Mouse (Mus musculus): ENCODE data around the gene Baiap3. TPM values are rescaled to one million over a fixed set of nuclear protein-coding genes. Genes with fewer than 3 reads are reported as not detected.

The Baiap3 gene
- 7.9 and 22.5 TPM in 2 replicates for polyA plus RNA-seq (2015; fragmentation: Nextera tagmentation; extraction: Ambion mirVana)

DNA sequence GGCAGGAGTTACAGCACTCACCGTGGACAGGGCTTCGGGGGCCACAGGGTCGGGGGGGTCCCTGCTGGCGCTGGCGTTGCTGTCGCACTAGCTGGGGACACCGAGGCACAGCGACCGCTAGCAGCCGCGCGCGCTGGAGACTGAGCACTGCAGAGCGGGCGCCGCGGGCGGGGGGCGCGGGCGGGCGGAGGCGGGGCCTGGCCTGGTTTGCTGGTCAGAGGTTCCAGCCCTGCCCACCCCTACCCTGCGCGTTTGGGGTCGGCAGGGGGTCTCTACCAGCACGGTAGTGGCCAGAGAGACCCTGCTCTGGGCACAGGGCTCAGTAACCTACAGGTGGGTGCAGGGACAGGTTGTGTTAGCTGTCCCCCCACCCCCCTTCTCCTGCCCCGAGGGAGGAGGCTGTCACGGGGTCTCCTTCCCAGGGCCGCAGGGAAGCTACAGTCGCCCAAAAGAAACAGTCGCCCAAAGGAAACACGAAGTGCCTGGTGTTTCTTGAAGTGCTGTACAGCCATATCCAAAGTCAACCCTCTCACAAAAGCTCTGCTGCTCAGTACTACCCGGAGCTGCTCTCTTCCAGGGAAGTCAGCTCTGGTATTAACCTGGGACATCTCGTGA is at the start of gene Baiap3:
Baiap3 (minus strand) TSS at position 225 of the 615 bp plus-strand sequence.
- WGBS, result 3% methylated on average over 35 of the region's 35 CpGs
- no peak within 1 kb of the TSS for H3K27ac ChIP-seq (ENCODE audit: low read length)
- H3K36me3 ChIP-seq (ENCODE audit: control insufficient read depth, insufficient read depth), result peaks cover 6% of the 10 kb centered on the region; the same call in 1 of the 2 replicates
- H3K9me3 ChIP-seq (ENCODE audit: control insufficient read depth, low read length), result no peaks in the 10 kb centered on the region
- peak within 1 kb of the TSS; percentile 14 for H3K4me3 ChIP-seq (replicated peaks; ENCODE audit: low read length)
- peak; percentile 37 for ATAC-seq
- peak within 1 kb of the TSS; percentile 44 for H3K4me2 ChIP-seq (ENCODE audit: low read length)
- H3K27me3 ChIP-seq (replicated peaks; ENCODE audit: control insufficient read depth, insufficient read depth, low read length), result peaks cover 14% of the 10 kb centered on the region
- H3K4me1 ChIP-seq (replicated peaks; ENCODE audit: control insufficient read depth, insufficient read depth, low read length), result peaks cover 29% of the 10 kb centered on the region
- H3K9ac ChIP-seq (replicated peaks; ENCODE audit: low read depth, low read length), result peak within 1 kb of the TSS; percentile 41; the same call in 1 of the 2 replicates

DNA sequence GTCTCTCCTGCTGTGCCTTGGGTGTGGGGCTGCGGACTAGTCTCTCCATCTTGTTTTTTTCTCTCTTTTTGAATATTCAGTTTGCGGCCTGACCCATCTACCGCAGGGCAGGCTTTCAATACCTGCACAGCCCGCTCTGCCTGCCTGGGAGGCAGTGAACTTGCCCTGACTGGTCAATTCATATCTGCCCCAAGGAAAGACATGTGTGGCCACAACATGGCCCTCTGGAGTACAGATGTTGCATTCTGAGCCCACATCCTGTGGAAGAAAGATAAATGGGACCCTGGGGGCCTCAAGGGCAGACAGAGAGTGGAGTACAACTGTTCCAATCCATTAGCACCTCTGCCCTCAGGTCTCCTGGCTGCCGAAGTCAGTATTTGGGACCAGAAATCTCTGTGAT is 41.9 kb upstream of the Baiap3 start, which contains the start of gene Prss34:
Prss34 (plus strand) TSS at position 301 of the 400 bp plus-strand sequence.
- no peak within 1 kb of the TSS for H3K27ac ChIP-seq (ENCODE audit: low read length)
- no peak within 1 kb of the TSS for H3K4me2 ChIP-seq (ENCODE audit: low read length)
- no peak within 1 kb of the TSS for H3K4me3 ChIP-seq (replicated peaks; ENCODE audit: low read length)
- ATAC-seq, result no peak
- H3K9ac ChIP-seq (replicated peaks; ENCODE audit: low read depth, low read length), result no peak within 1 kb of the TSS
- no peaks in the 10 kb centered on the region for H3K9me3 ChIP-seq (ENCODE audit: control insufficient read depth, low read length)
- 88% methylated on average over 5 of the region's 5 CpGs for WGBS
- no peaks in the 10 kb centered on the region for H3K4me1 ChIP-seq (replicated peaks; ENCODE audit: control insufficient read depth, insufficient read depth, low read length)
- H3K27me3 ChIP-seq (replicated peaks; ENCODE audit: control insufficient read depth, insufficient read depth, low read length), result no peaks in the 10 kb centered on the region
- no peaks in the 10 kb centered on the region for H3K36me3 ChIP-seq (ENCODE audit: control insufficient read depth, insufficient read depth)

DNA sequence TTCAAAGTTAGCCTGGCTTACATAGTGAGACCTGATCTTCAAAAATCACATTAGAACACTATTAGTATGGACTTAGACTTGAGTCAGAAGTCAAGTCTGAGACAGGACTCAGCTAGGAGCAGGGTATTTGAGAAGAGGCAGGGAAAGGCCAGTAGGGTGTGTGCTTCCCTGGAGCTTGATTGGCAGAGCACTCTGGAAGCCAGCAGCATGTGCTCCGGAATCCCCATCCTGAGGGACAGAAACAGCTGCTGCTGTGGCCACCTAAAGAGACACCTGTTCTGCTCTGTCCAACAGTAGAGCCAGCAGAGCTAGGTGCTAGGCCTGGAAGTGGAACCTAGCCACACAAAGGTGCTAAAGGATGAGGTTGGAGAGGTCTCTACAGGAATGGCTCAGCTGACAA is 37.9 kb upstream of the Baiap3 start:
- H3K9ac ChIP-seq (replicated peaks; ENCODE audit: low read depth, low read length), result no peak overlapping the region
- 47% methylated on average over 1 of the region's 1 CpGs for WGBS
- no peak overlapping the region for H3K4me2 ChIP-seq (ENCODE audit: low read length)
- H3K27me3 ChIP-seq (replicated peaks; ENCODE audit: control insufficient read depth, insufficient read depth, low read length), result no peaks in the 10 kb centered on the region
- no peaks in the 10 kb centered on the region for H3K36me3 ChIP-seq (ENCODE audit: control insufficient read depth, insufficient read depth)
- H3K9me3 ChIP-seq (ENCODE audit: control insufficient read depth, low read length), result no peaks in the 10 kb centered on the region
- H3K4me3 ChIP-seq (replicated peaks; ENCODE audit: low read length), result no peak overlapping the region
- H3K27ac ChIP-seq (ENCODE audit: low read length), result no peak overlapping the region
- no peak for ATAC-seq
- no peaks in the 10 kb centered on the region for H3K4me1 ChIP-seq (replicated peaks; ENCODE audit: control insufficient read depth, insufficient read depth, low read length)

DNA sequence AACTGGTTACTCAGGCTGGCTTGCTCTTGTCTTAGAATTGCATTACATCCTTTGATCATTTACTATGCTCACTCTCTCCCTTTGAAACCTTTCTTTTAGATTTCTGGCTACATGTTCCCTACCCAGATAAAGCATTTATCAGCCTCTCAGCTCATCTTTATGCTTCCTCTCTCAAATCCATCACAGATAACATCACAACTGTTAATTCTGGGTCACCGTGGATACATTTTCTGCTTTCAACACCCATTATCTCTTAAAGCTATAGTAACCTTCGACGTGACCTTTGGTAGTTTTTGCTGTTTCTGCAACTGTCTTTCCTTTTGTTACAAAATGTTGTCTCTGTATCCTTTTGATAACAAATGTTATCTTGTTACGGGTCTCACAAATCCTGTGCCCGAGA is 37.3 kb upstream of the Baiap3 start:
- no peak for ATAC-seq
- Histone ChIP-seq H3K27ac (ENCODE audit: low read length) (no peak overlapping the region), H3K4me2 (ENCODE audit: low read length) (no peak overlapping the region), H3K9me3 (ENCODE audit: control insufficient read depth, low read length) (no peaks in the 10 kb centered on the region), H3K4me1 (replicated peaks; ENCODE audit: control insufficient read depth, insufficient read depth, low read length) (no peaks in the 10 kb centered on the region), H3K36me3 (ENCODE audit: control insufficient read depth, insufficient read depth) (no peaks in the 10 kb centered on the region), H3K4me3 (replicated peaks; ENCODE audit: low read length) (no peak overlapping the region), H3K27me3 (replicated peaks; ENCODE audit: control insufficient read depth, insufficient read depth, low read length) (no peaks in the 10 kb centered on the region), H3K9ac (replicated peaks; ENCODE audit: low read depth, low read length) (no peak overlapping the region)
- 86% methylated on average over 5 of the region's 5 CpGs for WGBS

DNA sequence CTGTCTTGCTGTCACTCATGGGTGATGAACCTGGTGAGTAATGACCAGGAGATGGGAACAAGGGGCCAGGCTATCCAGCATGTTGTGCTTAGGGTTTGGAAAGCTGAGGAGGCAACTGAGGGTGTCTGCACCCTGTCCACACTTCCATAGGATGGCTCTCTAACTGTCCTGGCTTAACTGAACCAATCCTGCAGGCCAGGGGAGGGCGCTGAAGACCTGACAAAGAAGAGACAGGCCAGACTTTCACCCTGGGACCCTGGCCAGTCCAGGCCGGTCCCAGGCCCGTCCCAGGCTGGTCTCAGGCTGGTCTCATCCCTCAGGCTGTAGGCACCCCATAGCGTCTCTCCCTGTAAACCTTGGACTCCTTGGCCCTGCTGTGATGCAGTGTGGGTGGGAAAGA is 34.2 kb upstream of the Baiap3 start:
- no peak for ATAC-seq
- no peaks in the 10 kb centered on the region for H3K9me3 ChIP-seq (ENCODE audit: control insufficient read depth, low read length)
- no peaks in the 10 kb centered on the region for H3K36me3 ChIP-seq (ENCODE audit: control insufficient read depth, insufficient read depth)
- no peaks in the 10 kb centered on the region for H3K27me3 ChIP-seq (replicated peaks; ENCODE audit: control insufficient read depth, insufficient read depth, low read length)
- H3K9ac ChIP-seq (replicated peaks; ENCODE audit: low read depth, low read length), result no peak overlapping the region
- 27% methylated on average over 4 of the region's 4 CpGs for WGBS
- no peaks in the 10 kb centered on the region for H3K4me1 ChIP-seq (replicated peaks; ENCODE audit: control insufficient read depth, insufficient read depth, low read length)
- H3K4me2 ChIP-seq (ENCODE audit: low read length), result no peak overlapping the region
- H3K27ac ChIP-seq (ENCODE audit: low read length), result no peak overlapping the region
- no peak overlapping the region for H3K4me3 ChIP-seq (replicated peaks; ENCODE audit: low read length)

DNA sequence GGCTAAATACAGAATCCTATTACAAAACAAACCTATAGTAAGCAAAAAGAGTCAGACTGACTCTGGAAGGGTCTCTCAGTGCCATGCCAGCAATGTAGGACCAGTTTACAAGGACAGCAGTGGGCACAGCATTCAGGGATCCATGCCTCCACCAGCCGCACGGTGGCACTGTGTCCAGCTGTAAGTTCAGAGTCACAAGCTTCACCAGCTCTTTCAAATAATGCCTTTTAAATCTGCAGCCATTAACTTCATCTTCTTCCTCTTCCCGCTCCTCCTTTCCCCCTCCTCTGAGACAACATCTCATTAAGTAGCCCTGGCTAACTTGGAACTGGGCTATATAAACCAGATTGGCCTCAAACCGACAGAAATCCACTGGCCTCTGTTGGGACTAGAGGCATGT is 32.7 kb upstream of the Baiap3 start:
- no peak overlapping the region for H3K4me2 ChIP-seq (ENCODE audit: low read length)
- no peaks in the 10 kb centered on the region for H3K36me3 ChIP-seq (ENCODE audit: control insufficient read depth, insufficient read depth)
- no peak overlapping the region for H3K9ac ChIP-seq (replicated peaks; ENCODE audit: low read depth, low read length)
- ATAC-seq, result no peak
- H3K4me3 ChIP-seq (replicated peaks; ENCODE audit: low read length), result no peak overlapping the region
- no peaks in the 10 kb centered on the region for H3K9me3 ChIP-seq (ENCODE audit: control insufficient read depth, low read length)
- H3K4me1 ChIP-seq (replicated peaks; ENCODE audit: control insufficient read depth, insufficient read depth, low read length), result no peaks in the 10 kb centered on the region
- H3K27ac ChIP-seq (ENCODE audit: low read length), result no peak overlapping the region
- no peaks in the 10 kb centered on the region for H3K27me3 ChIP-seq (replicated peaks; ENCODE audit: control insufficient read depth, insufficient read depth, low read length)
- 27% methylated on average over 4 of the region's 4 CpGs for WGBS

DNA sequence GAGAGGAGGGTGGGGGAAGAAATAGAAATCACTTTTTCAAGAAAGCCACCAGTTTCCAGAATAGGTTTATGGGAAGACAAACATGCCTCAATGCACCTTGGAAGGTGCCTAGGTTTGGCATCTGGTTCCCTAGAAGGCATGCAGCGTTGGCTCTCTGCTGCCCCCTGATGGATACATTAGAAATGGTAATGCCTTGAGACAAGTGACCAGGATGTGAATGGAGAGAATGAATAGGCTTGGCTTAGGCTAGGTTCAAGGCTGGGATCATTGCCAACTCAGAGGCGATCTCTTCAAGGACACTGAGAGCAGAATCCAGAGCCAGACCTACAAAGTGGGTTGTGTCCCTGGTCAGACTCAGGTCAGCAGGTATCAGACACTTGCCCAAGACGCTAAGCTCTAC is 28.9 kb upstream of the Baiap3 start:
- Histone ChIP-seq H3K36me3 (ENCODE audit: control insufficient read depth, insufficient read depth) (no peaks in the 10 kb centered on the region), H3K4me3 (replicated peaks; ENCODE audit: low read length) (no peak overlapping the region), H3K9me3 (ENCODE audit: control insufficient read depth, low read length) (0 out of 2 replicates have a peak, but pooled peaks cover 4% of the 10 kb centered on the region), H3K27ac (ENCODE audit: low read length) (no peak overlapping the region), H3K27me3 (replicated peaks; ENCODE audit: control insufficient read depth, insufficient read depth, low read length) (no peaks in the 10 kb centered on the region), H3K4me2 (ENCODE audit: low read length) (no peak overlapping the region), H3K9ac (replicated peaks; ENCODE audit: low read depth, low read length) (no peak overlapping the region), H3K4me1 (replicated peaks; ENCODE audit: control insufficient read depth, insufficient read depth, low read length) (no peaks in the 10 kb centered on the region)
- WGBS, result 23% methylated on average over 3 of the region's 3 CpGs
- ATAC-seq, result no peak

DNA sequence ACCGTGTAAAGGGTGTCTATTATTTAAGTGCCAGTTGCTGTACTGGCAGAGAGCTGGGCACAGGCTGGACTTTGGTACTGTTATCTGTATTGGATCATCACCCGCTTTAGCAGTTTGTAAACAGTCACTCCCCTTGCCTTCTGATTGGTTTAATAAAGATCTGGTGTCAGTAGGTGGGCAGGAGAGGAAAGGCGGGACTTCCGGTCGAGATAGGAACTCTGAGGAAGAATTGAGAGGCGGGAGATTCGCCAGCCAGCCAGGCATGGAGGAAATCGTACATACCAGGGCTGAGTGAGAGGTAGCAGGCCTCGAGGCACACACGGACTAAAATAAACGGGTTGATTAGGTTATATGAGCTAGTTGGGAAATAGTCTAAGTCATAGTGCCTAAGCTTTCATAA is 26.0 kb upstream of the Baiap3 start:
- no peak overlapping the region for H3K4me3 ChIP-seq (replicated peaks; ENCODE audit: low read length)
- H3K9me3 ChIP-seq (ENCODE audit: control insufficient read depth, low read length), result 0 out of 2 replicates have a peak, but pooled peaks cover 4% of the 10 kb centered on the region
- H3K27me3 ChIP-seq (replicated peaks; ENCODE audit: control insufficient read depth, insufficient read depth, low read length), result 0 out of 2 replicates have a peak, but pooled peaks cover 4% of the 10 kb centered on the region
- H3K36me3 ChIP-seq (ENCODE audit: control insufficient read depth, insufficient read depth), result no peaks in the 10 kb centered on the region
- ATAC-seq, result no peak
- no peak overlapping the region for H3K9ac ChIP-seq (replicated peaks; ENCODE audit: low read depth, low read length)
- 50% methylated on average over 11 of the region's 11 CpGs for WGBS
- H3K4me2 ChIP-seq (ENCODE audit: low read length), result no peak overlapping the region
- H3K27ac ChIP-seq (ENCODE audit: low read length), result no peak overlapping the region
- H3K4me1 ChIP-seq (replicated peaks; ENCODE audit: control insufficient read depth, insufficient read depth, low read length), result no peaks in the 10 kb centered on the region

DNA sequence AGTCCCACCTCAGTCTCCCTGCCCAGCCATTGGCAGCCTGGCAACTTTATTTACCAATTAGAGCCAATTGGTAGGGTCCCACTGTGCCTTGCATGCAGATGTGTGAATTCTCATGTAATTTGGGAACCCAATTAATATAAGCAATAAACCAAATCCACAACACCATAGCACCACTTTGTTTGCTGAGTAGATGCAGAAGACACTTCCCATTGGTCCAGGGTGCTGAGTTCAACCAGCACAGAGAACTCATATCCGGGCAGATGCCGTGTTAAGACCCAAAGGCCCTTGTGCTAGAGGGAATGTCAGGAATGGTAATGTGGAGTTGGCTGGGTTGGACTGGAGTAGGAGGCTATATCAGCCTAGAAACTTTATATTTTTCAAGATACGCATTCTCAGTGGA is 19.7 kb upstream of the Baiap3 start:
- peaks cover 19% of the 10 kb centered on the region for H3K4me1 ChIP-seq (replicated peaks; ENCODE audit: control insufficient read depth, insufficient read depth, low read length)
- H3K4me2 ChIP-seq (ENCODE audit: low read length), result no peak overlapping the region
- WGBS, result 94% methylated on average over 3 of the region's 3 CpGs
- no peaks in the 10 kb centered on the region for H3K36me3 ChIP-seq (ENCODE audit: control insufficient read depth, insufficient read depth)
- no peaks in the 10 kb centered on the region for H3K9me3 ChIP-seq (ENCODE audit: control insufficient read depth, low read length)
- 0 out of 2 replicates have a peak, but pooled peaks cover 4% of the 10 kb centered on the region for H3K27me3 ChIP-seq (replicated peaks; ENCODE audit: control insufficient read depth, insufficient read depth, low read length)
- no peak overlapping the region for H3K9ac ChIP-seq (replicated peaks; ENCODE audit: low read depth, low read length)
- no peak overlapping the region for H3K27ac ChIP-seq (ENCODE audit: low read length)
- ATAC-seq, result no peak
- no peak overlapping the region for H3K4me3 ChIP-seq (replicated peaks; ENCODE audit: low read length)
